Mouse (Mus musculus) left cerebral cortex, adult 6 months (tissue): ENCODE results near the gene Dgke. TPM values are rescaled to one million over a fixed set of nuclear protein-coding genes. Genes with fewer than 3 reads are reported as not detected.

Experiments
- long read RNA-seq, 2 experiments: library from polyadenylated mRNA; unstranded; transcript quantifications; one replicate each; pipeline ENCODE4 v2.0.0; 2019 to 2020
- polyA plus RNA-seq: library from polyadenylated mRNA; unstranded; fragments of <200 nt; fragmentation: Nextera tagmentation; gene quantifications from 2 replicates; pipeline ENCODE4 v1.2.3, GENCODE M21; 2021

The Dgke gene
- polyA plus RNA-seq, result 8.3 and 14.0 TPM in 2 replicates
- long read RNA-seq, experiment 1, full-length matches to known transcripts, result 33 of 57 reads
- long read RNA-seq, experiment 1, partial matches to known transcripts, result 5 of 57 reads
- long read RNA-seq, experiment 1, other reads (novel, unspliced or antisense), result 19 of 57 reads
- long read RNA-seq, experiment 2, full-length matches to known transcripts, result 3 of 23 reads
- long read RNA-seq, experiment 2, partial matches to known transcripts, result 5 of 23 reads
- long read RNA-seq, experiment 2, other reads (novel, unspliced or antisense), result 15 of 23 reads

GRCm38 (mm10) chr11:89066750-89067149 is at the start of gene Dgke:
Gene Dgke (minus strand): TSS chr11:89066850.

GRCm38 (mm10) chr11:89073541-89073940 is 6.9 kb upstream of the Dgke start, which contains the start of gene Gm525:
Gene Gm525 (plus strand): TSS chr11:89073841.

GRCm38 (mm10) chr11:88998974-88999722 is 67.5 kb downstream of the Dgke start, which contains the start of gene Trim25:
Gene Trim25 (plus strand): TSS chr11:88999376.

Other genes with a start within 250 kb of the Dgke start
- 5.7 and 8.4 TPM in 2 replicates for gene Akap1, start 202.3 kb downstream of the Dgke start, polyA plus RNA-seq
- 25.5 and 30.4 TPM in 2 replicates for gene Scpep1, start 111.4 kb downstream of the Dgke start, polyA plus RNA-seq
- not detected in 2 replicates for gene Elobl, start 99.9 kb downstream of the Dgke start, polyA plus RNA-seq
- 14.8 and 15.9 TPM in 2 replicates for gene Coil, start 96.6 kb downstream of the Dgke start, polyA plus RNA-seq
- 0.61 and 0.69 TPM in 2 replicates for gene Trim25, start 67.5 kb downstream of the Dgke start, polyA plus RNA-seq
- not detected in 2 replicates for gene Gm525, start 7.0 kb upstream of the Dgke start, polyA plus RNA-seq
- 1.6 and 3.8 TPM in 2 replicates for gene Nog, start 235.5 kb upstream of the Dgke start, polyA plus RNA-seq